Comparison of ENCODE assay signal across 8 mouse cellular contexts in genomic region chr4:43631046-43631955, GRCm38 (mm10). TPM values are rescaled to one million over a fixed set of nuclear protein-coding genes. Genes with fewer than 3 reads are reported as not detected.
DNase-seq lines count a peak whose midpoint lies in the region; ATAC-seq and TF ChIP-seq lines count a peak whose summit lies in the region.

TSS of gene Npr2 (plus strand) at chr4:43631935.

- H3K9ac ChIP-seq in forebrain, embryonic 13.5 days, result peak within 1 kb of the TSS; percentile 96

- no peak for TF ChIP-seq CTCF in kidney, adult 2 months (conservative IDR thresholded peaks at IDR 0.05; ENCODE audit: insufficient read depth, insufficient read length, low read depth, low read length)
- TF ChIP-seq CTCF in brain, embryonic 14.5 days (IDR thresholded peaks at IDR 0.05; ENCODE audit: borderline replicate concordance, extremely low read depth, insufficient read depth, insufficient read length), result no peak

- no peak for TF ChIP-seq POLR2A in kidney, adult 2 months (IDR thresholded peaks at IDR 0.05; ENCODE audit: low read depth, low read length)
- peak; percentile 63; the same call in 1 of the 2 replicates for TF ChIP-seq POLR2A in brain, embryonic 14.5 days (IDR thresholded peaks at IDR 0.05; ENCODE audit: borderline replicate concordance, extremely low read depth, insufficient read depth, insufficient read length, poor library complexity, severe bottlenecking)

- no peaks in the 10 kb centered on the region for H3K27me3 ChIP-seq in kidney, adult 2 months (replicated peaks; ENCODE audit: control insufficient read depth, insufficient read depth, low read length)
- peaks cover 4% of the 10 kb centered on the region; the same call in 1 of the 2 replicates for H3K27me3 ChIP-seq in forebrain, embryonic 13.5 days

- peak within 1 kb of the TSS; percentile 59 for H3K4me3 ChIP-seq in kidney, adult 2 months (ENCODE audit: insufficient read depth, low read depth, low read length)
- H3K4me3 ChIP-seq in forebrain, embryonic 13.5 days, result peak within 1 kb of the TSS; percentile 68

- WGBS in kidney, adult 2 months, result 4% methylated on average over 63 of the region's 70 CpGs
- WGBS in forebrain, embryonic 13.5 days, result 1% methylated on average over 43 of the region's 70 CpGs

- H3K4me1 ChIP-seq in kidney, adult 2 months (ENCODE audit: control insufficient read depth, insufficient read depth, low read length), result no peaks in the 10 kb centered on the region; the same call in 1 of the 2 replicates
- H3K4me1 ChIP-seq in forebrain, embryonic 13.5 days, result peaks cover 35% of the 10 kb centered on the region

- peak within 1 kb of the TSS; percentile 87 for H3K4me2 ChIP-seq in forebrain, embryonic 13.5 days

- no peaks in the 10 kb centered on the region for H3K36me3 ChIP-seq in kidney, adult 2 months (ENCODE audit: control insufficient read depth, insufficient read depth, low read length)
- no peaks in the 10 kb centered on the region for H3K36me3 ChIP-seq in forebrain, embryonic 13.5 days (ENCODE audit: poor library complexity, severe bottlenecking)

- ATAC-seq in forebrain, embryonic 13.5 days, result peak; percentile 60

- intact Hi-C loops in heart, postnatal 14 days (cut with DNase I), result loop anchor here (2.0 to 10.0 kb wide), 3 partner anchors 36 to 234 kb away; partner anchors contain the start of genes Gba2 and Rgp1

- 0 out of 2 replicates have a peak, but pooled peaks cover 7% of the 10 kb centered on the region for H3K9me3 ChIP-seq in forebrain, embryonic 13.5 days (replicated peaks)

- peak; percentile 58 for DNase-seq in kidney, adult 2 months
- DNase-seq in kidney, adult 11 months, result no peak
- peak; percentile 55 for DNase-seq in brain, embryonic 14.5 days (ENCODE audit: low read depth)
- DNase-seq in heart, postnatal 14 days, result peak; percentile 69 to 80
- DNase-seq in layer of hippocampus, postnatal 36 days, result peak; percentile 40 to 41
- DNase-seq in lung, postnatal 4 days, result peak; percentile 59 to 78
- peak; percentile 63 for DNase-seq in right cerebral cortex, postnatal 4 days

- no peak within 1 kb of the TSS; the same call in 1 of the 2 replicates for H3K27ac ChIP-seq in kidney, adult 2 months (ENCODE audit: insufficient read depth, low read depth, low read length)
- peak within 1 kb of the TSS; percentile 76 for H3K27ac ChIP-seq in forebrain, embryonic 13.5 days

RNA-seq across cellular contexts. Expression of gene Npr2, which starts in this region (rescaled TPM):
- polyA plus RNA-seq in kidney, adult 2 months (2012; rRNA removed), result 38.0 and 41.5 TPM in 2 replicates
- polyA plus RNA-seq in brain, embryonic 14.5 days (2012; rRNA removed), result 61.7 and 65.6 TPM in 2 replicates
- 9.1 and 10.7 TPM in 2 replicates for polyA plus RNA-seq in forebrain, embryonic 13.5 days (2015; fragmentation: Nextera tagmentation; extraction: Ambion mirVana)
- 10 to 100 TPM; 40.6 to 43.6 TPM for total RNA-seq in heart, postnatal 14 days (2021)
- total RNA-seq in layer of hippocampus, postnatal 36 days (2021), result 10 to 100 TPM; 51.6 to 59.1 TPM
